Mouse (Mus musculus) stomach, embryonic 16.5 days (tissue): ENCODE measurements at regions not wholly inside any gene's neighbourhood (a gene's known extent, or its start where the extent isn't known, plus 50 kb on each side); places are given as distances from the start of the nearest gene placed in this dataset.

ENCODE experiments used
- ATAC-seq: fragments of 200-750 bp; cut with Nextera tagmentation; 2 replicates; pipeline ENCODE4 v1.8.0; 2017; ENCODE audit warnings: moderate number of reproducible peaks, moderate TSS enrichment; ENCODE audit not compliant: insufficient read depth, low FRiP score
- H3K27ac ChIP-seq: fragments of 300-500 bp; sonication (generic); 2 replicates; pipeline ENCODE4 v1.5.1; 2014; ENCODE audit warnings: low read length
- H3K27me3 ChIP-seq: fragments of 300-500 bp; sonication (generic); 2 replicates; pipeline ENCODE4 v1.6.1; 2014; ENCODE audit warnings: low read length, control low read depth, mixed read lengths; ENCODE audit not compliant: control insufficient read depth, insufficient read depth
- H3K36me3 ChIP-seq: fragments of 300-500 bp; sonication (generic); 2 replicates; pipeline ENCODE4 v1.6.1; 2014; ENCODE audit warnings: low read length; ENCODE audit not compliant: control insufficient read depth, insufficient read depth
- H3K4me1 ChIP-seq: fragments of 300-500 bp; sonication (generic); 2 replicates; pipeline ENCODE4 v1.6.1; 2014; ENCODE audit warnings: low read length, control low read depth, mixed read lengths; ENCODE audit not compliant: control insufficient read depth, insufficient read depth
- H3K4me2 ChIP-seq: fragments of 300-500 bp; sonication (generic); 2 replicates; pipeline ENCODE4 v1.6.1; 2014; ENCODE audit warnings: low read depth, low read length, mixed read lengths
- H3K4me3 ChIP-seq: fragments of 300-500 bp; sonication (generic); replicated peaks from 2 replicates; pipeline ENCODE4 v1.5.1; 2014; ENCODE audit warnings: mild to moderate bottlenecking, low read length
- H3K9ac ChIP-seq: fragments of 300-500 bp; sonication (generic); 2 replicates; pipeline ENCODE4 v1.6.1; 2014; ENCODE audit warnings: low read length
- H3K9me3 ChIP-seq: fragments of 300-500 bp; sonication (generic); replicated peaks from 2 replicates; pipeline ENCODE4 v1.6.1; 2016; ENCODE audit warnings: low read length, control low read depth; ENCODE audit not compliant: control insufficient read depth
- WGBS: fragments of 180-500 bp; shearing (Covaris S2); extraction: QIAGEN DNeasy Blood & Tissue Kit; methylation state at CpG from one replicate; pipeline ENCODE4 v1.1.7; 2014; 5-methylcytosine and 5-hydroxymethylcytosine counted together

GRCm38 (mm10) chr19:26258677-26259076 lies 346.2 kb upstream of the Smarca2 start:
- H3K4me1 ChIP-seq: no peaks in the 10 kb centered on the region
- WGBS: 37% methylated on average over 4 of the region's 4 CpGs
- no peak overlapping the region for H3K4me3 ChIP-seq
- H3K4me2 ChIP-seq: no peak overlapping the region
- no peaks in the 10 kb centered on the region for H3K9me3 ChIP-seq
- H3K9ac ChIP-seq: no peak overlapping the region
- ATAC-seq: no peak
- no peak overlapping the region for H3K27ac ChIP-seq
- no peaks in the 10 kb centered on the region for H3K27me3 ChIP-seq
- no peaks in the 10 kb centered on the region for H3K36me3 ChIP-seq

DNA sequence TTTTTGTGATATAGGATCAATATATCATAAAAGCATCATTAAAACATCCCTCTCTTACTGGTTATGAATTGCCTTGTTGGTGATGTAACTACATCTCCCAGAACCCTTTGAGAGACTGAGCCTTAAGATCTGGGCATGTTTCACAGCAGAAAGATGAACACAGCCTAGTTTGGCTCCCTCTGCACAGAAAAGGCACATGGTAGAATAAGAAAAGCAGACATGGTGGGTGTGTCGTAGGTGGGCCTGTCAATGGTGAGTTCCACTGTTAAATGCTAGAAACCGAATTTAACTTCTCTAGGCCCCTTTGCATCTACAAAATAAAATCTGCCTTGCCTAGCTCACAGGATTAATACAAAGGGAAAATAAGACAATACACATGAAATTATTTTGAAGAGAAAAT lies 343.3 kb upstream of the Smarca2 start:
- no peaks in the 10 kb centered on the region for H3K36me3 ChIP-seq
- 91% methylated on average over 2 of the region's 2 CpGs for whole genome bisulfite sequencing
- ATAC-seq: no peak
- no peaks in the 10 kb centered on the region for H3K27me3 ChIP-seq
- H3K4me2 ChIP-seq: no peak overlapping the region
- no peak overlapping the region for H3K4me3 ChIP-seq
- H3K9ac ChIP-seq: no peak overlapping the region
- no peaks in the 10 kb centered on the region for H3K9me3 ChIP-seq
- H3K27ac ChIP-seq: no peak overlapping the region
- no peaks in the 10 kb centered on the region for H3K4me1 ChIP-seq

GRCm38 (mm10) chr19:26296360-26296759 lies 308.5 kb upstream of the Smarca2 start:
- no peak overlapping the region for H3K27ac ChIP-seq
- no peak overlapping the region for H3K4me2 ChIP-seq
- H3K36me3 ChIP-seq: no peaks in the 10 kb centered on the region
- H3K9me3 ChIP-seq: no peaks in the 10 kb centered on the region
- H3K4me3 ChIP-seq: no peak overlapping the region
- H3K9ac ChIP-seq: no peak overlapping the region
- H3K27me3 ChIP-seq: no peaks in the 10 kb centered on the region
- WGBS: 64% methylated on average over 6 of the region's 6 CpGs
- no peak for ATAC-seq
- H3K4me1 ChIP-seq: no peaks in the 10 kb centered on the region

DNA sequence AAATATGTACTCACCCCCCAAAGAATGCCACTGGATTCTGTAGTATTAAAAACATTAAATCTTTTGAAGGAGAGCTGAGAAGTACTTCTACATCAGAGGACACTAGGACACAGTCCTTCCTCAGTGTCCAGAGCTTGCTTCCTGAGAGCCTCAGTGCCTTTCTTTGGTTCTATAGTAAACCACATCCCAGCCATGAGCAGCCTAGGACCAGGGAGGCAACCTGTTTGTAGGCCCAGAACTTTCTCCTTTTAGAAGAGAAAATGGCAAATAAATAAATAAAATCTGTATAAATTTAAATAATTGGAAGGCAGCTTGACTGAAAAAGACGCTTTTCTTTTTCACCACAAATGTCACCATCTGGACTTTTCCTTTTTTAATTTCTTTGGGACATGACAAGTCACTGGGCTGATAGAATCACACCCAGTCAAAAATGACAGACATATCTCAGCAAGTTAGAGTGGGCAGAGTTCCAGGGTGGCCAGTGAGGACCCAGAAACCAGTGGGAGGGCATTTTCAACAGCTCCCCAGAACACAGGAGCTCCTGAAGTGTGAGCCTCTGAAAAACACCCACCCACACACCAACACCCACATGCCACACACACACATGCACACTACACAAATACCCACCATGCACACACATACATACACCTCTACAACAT lies 296.2 kb upstream of the Smarca2 start:
- Histone ChIP-seq H3K4me1 (no peaks in the 10 kb centered on the region), H3K27ac (no peak overlapping the region), H3K9me3 (no peaks in the 10 kb centered on the region), H3K9ac (no peak overlapping the region), H3K4me3 (no peak overlapping the region), H3K36me3 (no peaks in the 10 kb centered on the region), H3K27me3 (no peaks in the 10 kb centered on the region), H3K4me2 (no peak overlapping the region)
- WGBS: 83% methylated on average over 1 of the region's 1 CpGs
- no peak for ATAC-seq

DNA sequence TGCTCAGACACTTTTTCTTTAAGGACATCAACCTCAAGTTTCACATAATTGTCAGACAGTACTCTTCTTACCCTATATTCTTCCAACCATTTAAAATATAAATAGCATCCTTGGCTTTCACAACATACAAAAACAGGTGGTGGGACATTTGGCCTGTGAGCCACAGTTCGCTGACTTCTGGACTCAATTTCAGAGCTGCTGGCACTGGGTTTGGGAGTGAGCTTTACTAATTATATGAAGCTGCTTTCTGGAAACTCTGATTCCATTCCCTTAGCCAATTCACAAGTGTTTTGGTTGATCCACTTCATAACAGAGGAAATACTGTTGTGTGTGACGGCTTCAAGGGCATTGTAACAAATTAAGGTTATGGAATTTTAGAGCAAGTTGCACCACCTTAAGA lies 285.9 kb upstream of the Smarca2 start:
- H3K4me1 ChIP-seq: no peaks in the 10 kb centered on the region
- no peak overlapping the region for H3K27ac ChIP-seq
- no peaks in the 10 kb centered on the region for H3K36me3 ChIP-seq
- H3K4me3 ChIP-seq: no peak overlapping the region
- no peak overlapping the region for H3K4me2 ChIP-seq
- no peaks in the 10 kb centered on the region for H3K27me3 ChIP-seq
- H3K9me3 ChIP-seq: no peaks in the 10 kb centered on the region
- ATAC-seq: no peak
- no peak overlapping the region for H3K9ac ChIP-seq
- WGBS: 89% methylated on average over 2 of the region's 2 CpGs

DNA sequence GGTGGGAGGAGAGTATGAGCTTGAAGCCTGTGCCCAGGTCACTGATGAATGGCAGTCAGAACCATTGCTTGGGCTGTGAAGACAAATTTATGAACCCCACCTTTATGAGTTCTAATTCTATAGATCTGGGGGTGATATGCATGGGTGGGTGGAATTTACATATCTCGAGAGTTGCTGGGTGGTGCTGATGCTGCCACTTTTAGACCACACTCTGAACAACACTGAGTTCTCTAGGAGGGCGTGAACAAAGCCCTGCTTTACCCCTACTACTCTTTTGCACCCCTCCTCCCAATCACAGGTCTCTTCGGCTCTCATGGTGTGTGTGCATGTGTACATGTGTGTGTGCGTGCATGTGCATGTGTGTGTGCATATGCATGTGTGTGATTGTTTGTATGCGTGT lies 281.2 kb upstream of the Smarca2 start:
- WGBS: 82% methylated on average over 5 of the region's 5 CpGs
- Histone ChIP-seq H3K27ac (no peak overlapping the region), H3K36me3 (no peaks in the 10 kb centered on the region), H3K27me3 (no peaks in the 10 kb centered on the region), H3K4me3 (no peak overlapping the region), H3K9me3 (no peaks in the 10 kb centered on the region), H3K9ac (no peak overlapping the region), H3K4me1 (no peaks in the 10 kb centered on the region), H3K4me2 (no peak overlapping the region)
- ATAC-seq: no peak

DNA sequence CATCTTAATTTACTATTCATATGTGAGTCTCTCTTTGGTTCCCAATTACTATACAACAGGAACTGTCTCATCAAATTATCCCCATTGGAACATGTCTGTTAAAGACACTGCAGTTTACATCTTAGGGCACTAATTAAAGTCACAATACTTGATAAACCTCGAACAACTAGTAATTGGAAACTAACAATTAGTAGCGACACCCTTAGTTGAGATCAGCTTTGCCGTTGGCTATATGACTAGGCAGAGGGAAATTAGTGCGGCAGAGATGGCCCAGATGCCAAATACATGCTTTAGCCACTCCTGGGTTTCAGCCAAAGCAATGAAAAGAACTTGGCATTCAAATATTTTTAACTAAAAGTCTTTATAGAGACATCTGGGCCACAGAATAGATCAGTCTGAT lies 265.7 kb upstream of the Smarca2 start:
- Histone ChIP-seq H3K9ac (no peak overlapping the region), H3K27ac (no peak overlapping the region), H3K36me3 (no peaks in the 10 kb centered on the region), H3K9me3 (no peaks in the 10 kb centered on the region), H3K4me2 (no peak overlapping the region), H3K4me3 (no peak overlapping the region), H3K4me1 (no peaks in the 10 kb centered on the region), H3K27me3 (no peaks in the 10 kb centered on the region)
- 87% methylated on average over 4 of the region's 4 CpGs for WGBS
- ATAC-seq: no peak

DNA sequence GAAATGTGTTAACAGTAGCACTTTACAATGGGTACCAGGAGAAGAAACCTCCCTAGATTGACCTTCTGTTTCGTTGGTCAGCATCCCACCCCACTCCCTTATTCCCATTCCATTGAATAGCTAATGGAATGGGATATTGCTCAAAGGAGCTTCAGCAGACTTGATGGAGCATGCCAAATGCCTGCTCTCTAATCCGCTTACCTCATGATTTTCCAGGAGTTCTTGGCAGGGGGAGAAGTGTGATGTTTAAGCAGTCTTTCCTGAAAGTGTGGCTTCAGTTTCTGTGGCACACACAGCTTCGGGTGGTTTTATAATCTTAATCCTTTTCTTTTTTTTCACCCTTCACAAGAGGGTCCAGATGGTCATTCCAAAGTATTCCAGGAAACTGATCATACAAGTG lies 264.7 kb upstream of the Smarca2 start:
- H3K36me3 ChIP-seq: no peaks in the 10 kb centered on the region
- H3K27ac ChIP-seq: no peak overlapping the region
- 54% methylated on average over 3 of the region's 3 CpGs for WGBS
- H3K27me3 ChIP-seq: no peaks in the 10 kb centered on the region
- no peak overlapping the region for H3K4me2 ChIP-seq
- ATAC-seq: no peak
- H3K4me1 ChIP-seq: no peaks in the 10 kb centered on the region
- no peak overlapping the region for H3K9ac ChIP-seq
- H3K9me3 ChIP-seq: no peaks in the 10 kb centered on the region
- no peak overlapping the region for H3K4me3 ChIP-seq

DNA sequence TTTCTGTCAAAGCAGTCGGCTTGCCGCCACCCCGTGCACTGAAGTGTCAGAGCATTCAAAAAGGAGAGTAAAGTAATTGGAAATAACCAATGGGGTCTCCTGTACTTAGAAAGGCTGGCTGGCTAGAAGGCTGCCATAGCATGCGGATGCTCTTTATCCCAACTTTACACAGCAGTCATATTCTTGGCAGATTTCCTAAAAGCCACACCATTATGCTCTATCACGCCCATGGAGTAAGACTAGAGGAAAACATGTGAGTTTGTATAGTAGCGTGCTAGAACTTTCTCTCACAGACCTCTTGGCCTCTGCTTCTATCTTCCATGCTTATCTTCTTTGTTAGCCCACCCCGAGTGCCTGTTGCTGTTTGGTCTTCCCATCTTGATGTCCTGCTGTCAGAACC lies 249.8 kb upstream of the Smarca2 start:
- Histone ChIP-seq H3K9me3 (no peaks in the 10 kb centered on the region), H3K27ac (no peak overlapping the region), H3K4me1 (no peaks in the 10 kb centered on the region), H3K27me3 (no peaks in the 10 kb centered on the region), H3K4me3 (no peak overlapping the region), H3K9ac (no peak overlapping the region), H3K4me2 (no peak overlapping the region), H3K36me3 (no peaks in the 10 kb centered on the region)
- ATAC-seq: no peak
- 68% methylated on average over 7 of the region's 7 CpGs for WGBS

DNA sequence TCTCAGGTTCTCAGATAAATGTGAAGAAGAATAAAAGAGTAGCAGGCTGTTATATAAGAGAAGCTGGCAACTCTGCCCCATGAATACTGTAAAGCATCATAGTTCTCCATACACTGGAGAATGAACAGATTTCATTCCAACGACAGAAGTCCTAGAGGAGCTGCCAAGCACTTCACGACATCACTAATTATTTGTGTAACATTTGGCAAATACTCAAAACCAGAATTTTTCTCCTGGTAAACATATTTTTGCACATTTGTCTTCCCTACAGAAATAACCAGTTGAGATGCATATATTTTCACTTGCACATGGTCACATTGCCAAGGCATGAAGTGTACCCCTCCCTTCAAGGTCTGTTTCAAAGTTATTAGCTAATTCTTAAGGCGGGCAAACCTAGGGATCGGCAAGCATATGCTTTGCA lies 220.9 kb upstream of the Smarca2 start:
- Histone ChIP-seq H3K9ac (no peak overlapping the region), H3K4me1 (no peaks in the 10 kb centered on the region), H3K27ac (no peak overlapping the region), H3K9me3 (no peaks in the 10 kb centered on the region), H3K4me3 (no peak overlapping the region), H3K4me2 (no peak overlapping the region), H3K27me3 (no peaks in the 10 kb centered on the region), H3K36me3 (no peaks in the 10 kb centered on the region)
- WGBS: 73% methylated on average over 4 of the region's 4 CpGs
- ATAC-seq: no peak
